Mouse (Mus musculus) cerebellum, adult 2 months (tissue): ENCODE measurements around the gene Rmi2.
"Not testable (repeated sequence)": the region's sequence is repeated elsewhere in the genome, so short reads cannot be mapped to it uniquely, and the experiment has no call there.

ENCODE experiments used
- CTCF ChIP-seq: fragments of 200-500 bp; IDR thresholded peaks from 2 replicates; pipeline ENCODE4 v1.5.1; 2011; ENCODE audit warnings: low read depth, mild to moderate bottlenecking, control low read depth, low read length, moderate library complexity, borderline replicate concordance; ENCODE audit not compliant: insufficient read depth
- POLR2A ChIP-seq: fragments of 200-500 bp; IDR thresholded peaks from 2 replicates; pipeline ENCODE4 v1.6.1; 2011; ENCODE audit warnings: low read length, control low read depth, borderline replicate concordance; ENCODE audit not compliant: insufficient read depth

DNA sequence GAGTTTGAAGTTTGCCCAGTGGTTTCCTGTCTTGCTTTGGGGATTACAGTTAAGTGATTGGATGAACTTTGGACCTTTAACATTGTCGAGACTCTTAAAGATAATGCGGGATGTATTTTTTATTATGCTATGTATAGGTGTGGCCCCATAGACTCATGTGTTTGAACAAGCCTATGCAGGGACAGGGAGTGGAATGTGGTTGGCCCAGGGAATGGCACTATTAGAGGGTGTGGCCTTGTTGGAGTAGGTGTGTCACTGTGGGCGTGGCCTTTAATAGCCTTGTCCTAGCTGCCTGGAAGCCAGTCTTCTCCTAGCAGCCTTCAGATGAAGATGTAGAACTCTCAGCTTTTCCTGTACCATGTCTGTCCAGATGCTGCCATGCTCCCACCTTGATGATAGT lies 32.4 kb upstream of the Rmi2 start:
- TF ChIP-seq CTCF, POLR2A: not testable (repeated sequence)
